Mouse (Mus musculus) MEL (cell line): ENCODE measurements around the gene Kalrn. TPM values are rescaled to one million over a fixed set of nuclear protein-coding genes. Genes with fewer than 3 reads are reported as not detected.

Source experiments
- DNase-seq: peaks from one replicate; pipeline ENCODE4 v3.0.0; 2011; ENCODE audit warnings: low read depth, low spot score
- H3K27ac ChIP-seq: 2 replicates; pipeline ENCODE4 v1.5.1; 2012; ENCODE audit warnings: low read depth, mild to moderate bottlenecking, control low read depth, low read length, moderate library complexity; ENCODE audit not compliant: control insufficient read depth
- H3K27me3 ChIP-seq, 2 experiments: fragments of 150-350 bp in 1 of 2; sonication (generic) in 1 of 2; 2 replicates each; pipeline ENCODE4 v1.6.1; 2012; ENCODE audit warnings: low read length in 2 of 2, mild to moderate bottlenecking in 2 of 2, improper control_type of control experiment in 1 of 2, moderate library complexity in 1 of 2; ENCODE audit not compliant: insufficient read depth in 2 of 2, control insufficient read depth in 1 of 2
- H3K36me3 ChIP-seq, 2 experiments: 2 replicates each; pipeline ENCODE4 v1.6.1; 2012 to 2014; ENCODE audit warnings: low read length in 2 of 2, improper control_type of control experiment in 1 of 2, inconsistent platforms in 1 of 2, mild to moderate bottlenecking in 1 of 2; ENCODE audit not compliant: insufficient read depth in 2 of 2, control insufficient read depth in 1 of 2
- H3K4me1 ChIP-seq, 2 experiments: fragments of 150-350 bp in 1 of 2; sonication (generic) in 1 of 2; 2 replicates each; pipeline ENCODE4 v1.6.1; 2012; ENCODE audit warnings: low read length in 2 of 2, improper control_type of control experiment in 1 of 2, mild to moderate bottlenecking in 1 of 2; ENCODE audit not compliant: insufficient read depth in 2 of 2, control insufficient read depth in 1 of 2
- H3K4me3 ChIP-seq, 2 experiments: fragments of 150-350 bp in 1 of 2; sonication (generic) in 1 of 2; 2 replicates each; pipeline ENCODE4 v1.5.1; 2012; ENCODE audit warnings: low read depth in 2 of 2, low read length in 2 of 2, mild to moderate bottlenecking in 2 of 2, moderate library complexity in 2 of 2, control low read depth in 1 of 2, improper control_type of control experiment in 1 of 2; ENCODE audit not compliant: control insufficient read depth in 1 of 2, insufficient read depth in 1 of 2
- H3K79me2 ChIP-seq: 2 replicates; pipeline ENCODE4 v1.6.1; 2012; ENCODE audit warnings: mild to moderate bottlenecking, low read length, moderate library complexity; ENCODE audit not compliant: control insufficient read depth, poor library complexity, insufficient read depth
- H3K9ac ChIP-seq: 2 replicates; pipeline ENCODE4 v1.6.1; 2012; ENCODE audit warnings: low read depth, mild to moderate bottlenecking, control low read depth, low read length, moderate library complexity; ENCODE audit not compliant: control insufficient read depth, poor library complexity, severe bottlenecking
- H3K9me3 ChIP-seq: fragments of 150-350 bp; sonication (generic); replicated peaks from 2 replicates; pipeline ENCODE4 v1.6.1; 2012; ENCODE audit warnings: mild to moderate bottlenecking, low read length, improper control_type of control experiment, moderate library complexity; ENCODE audit not compliant: insufficient read depth
- CHD1 ChIP-seq: IDR thresholded peaks from 2 replicates; pipeline ENCODE4 v1.6.1; 2012; ENCODE audit warnings: low read depth, mild to moderate bottlenecking, inconsistent platforms, low read length, improper control_type of control experiment
- CHD2 ChIP-seq: IDR thresholded peaks from 2 replicates; pipeline ENCODE4 v1.6.1; 2011; ENCODE audit warnings: low read length, improper control_type of control experiment
- CTCF ChIP-seq, 3 experiments: IDR thresholded peaks in 2 of 3; conservative IDR thresholded peaks in 1 of 3; 2 replicates each; pipeline ENCODE4 v1.5.1; 2011 to 2012; ENCODE audit warnings: low read length in 3 of 3, low read depth in 2 of 3, mild to moderate bottlenecking in 2 of 3, improper control_type of control experiment in 1 of 3, inconsistent platforms in 1 of 3, mixed read lengths in 1 of 3, moderate library complexity in 1 of 3; ENCODE audit not compliant: control insufficient read depth in 1 of 3, insufficient read depth in 1 of 3, poor library complexity in 1 of 3, severe bottlenecking in 1 of 3
- E2F4 ChIP-seq: IDR thresholded peaks from 2 replicates; pipeline ENCODE4 v1.6.1; 2011; ENCODE audit warnings: low read depth, low read length, improper control_type of control experiment, borderline replicate concordance
- ELF1 ChIP-seq: IDR thresholded peaks from 2 replicates; pipeline ENCODE4 v1.6.1; 2014; ENCODE audit warnings: low read depth, mild to moderate bottlenecking, inconsistent platforms, low read length, improper control_type of control experiment, moderate library complexity
- EP300 ChIP-seq, 2 experiments: IDR thresholded peaks; 2 replicates each; pipeline ENCODE4 v1.6.1; 2011; ENCODE audit warnings: improper control_type of control experiment in 2 of 2, low read length in 2 of 2, low read depth in 1 of 2, mild to moderate bottlenecking in 1 of 2
- ETS1 ChIP-seq: IDR thresholded peaks from 2 replicates; pipeline ENCODE4 v1.6.1; 2012; ENCODE audit warnings: low read depth, mild to moderate bottlenecking, inconsistent platforms, low read length, improper control_type of control experiment, moderate library complexity
- GABPA ChIP-seq: IDR thresholded peaks from 2 replicates; pipeline ENCODE4 v1.6.1; 2012; ENCODE audit warnings: low read depth, mild to moderate bottlenecking, inconsistent platforms, low read length, improper control_type of control experiment, moderate library complexity
- GATA1 ChIP-seq: IDR thresholded peaks from 2 replicates; pipeline ENCODE4 v1.6.1; 2011; ENCODE audit warnings: low read depth, low read length, improper control_type of control experiment
- HCFC1 ChIP-seq: IDR thresholded peaks from 2 replicates; pipeline ENCODE4 v1.6.1; 2012; ENCODE audit warnings: low read depth, mild to moderate bottlenecking, inconsistent platforms, low read length, improper control_type of control experiment, moderate library complexity
- JUND ChIP-seq: IDR thresholded peaks from 2 replicates; pipeline ENCODE4 v1.6.1; 2011; ENCODE audit warnings: low read depth, mild to moderate bottlenecking, improper control_type of control experiment, low read length
- KAT2A ChIP-seq: conservative IDR thresholded peaks from 2 replicates; pipeline ENCODE4 v1.6.1; 2012; ENCODE audit warnings: low read depth, low read length, improper control_type of control experiment, inconsistent platforms
- MAFK ChIP-seq: IDR thresholded peaks from 2 replicates; pipeline ENCODE4 v1.6.1; 2011; ENCODE audit warnings: low read depth, mild to moderate bottlenecking, low read length, improper control_type of control experiment, borderline replicate concordance
- MAX ChIP-seq: IDR thresholded peaks from 2 replicates; pipeline ENCODE4 v1.6.1; 2011; ENCODE audit warnings: low read length, improper control_type of control experiment
- MXI1 ChIP-seq: IDR thresholded peaks from 2 replicates; pipeline ENCODE4 v1.6.1; 2011; ENCODE audit warnings: mild to moderate bottlenecking, low read depth, low read length, improper control_type of control experiment
- MYC ChIP-seq: IDR thresholded peaks from 2 replicates; pipeline ENCODE4 v1.6.1; 2011; ENCODE audit warnings: low read depth, mild to moderate bottlenecking, low read length, improper control_type of control experiment, moderate library complexity
- NELFE ChIP-seq: IDR thresholded peaks from 2 replicates; pipeline ENCODE4 v1.6.1; 2011; ENCODE audit warnings: low read depth, low read length, improper control_type of control experiment
- NRF1 ChIP-seq: IDR thresholded peaks from 2 replicates; pipeline ENCODE4 v1.6.1; 2014; ENCODE audit warnings: low read depth, mild to moderate bottlenecking, inconsistent platforms, low read length, improper control_type of control experiment, moderate library complexity; ENCODE audit not compliant: poor library complexity, insufficient read depth, severe bottlenecking
- POLR2A ChIP-seq, 2 experiments: IDR thresholded peaks; 2 replicates each; pipeline ENCODE4 v1.6.1; 2011 to 2012; ENCODE audit warnings: low read length in 2 of 2, mild to moderate bottlenecking in 2 of 2, control low read depth in 1 of 2, improper control_type of control experiment in 1 of 2, low read depth in 1 of 2, moderate library complexity in 1 of 2; ENCODE audit not compliant: control insufficient read depth in 1 of 2, insufficient read depth in 1 of 2, poor library complexity in 1 of 2
- POLR2AphosphoS2 ChIP-seq: IDR thresholded peaks from 2 replicates; pipeline ENCODE4 v1.6.1; 2011; ENCODE audit warnings: low read length, improper control_type of control experiment
- POLR2AphosphoS5 ChIP-seq: IDR thresholded peaks from 2 replicates; pipeline ENCODE4 v1.6.1; 2012; ENCODE audit warnings: low read depth, borderline replicate concordance, mild to moderate bottlenecking, inconsistent platforms, low read length, moderate library complexity, mixed read lengths
- SIN3A ChIP-seq: IDR thresholded peaks from 2 replicates; pipeline ENCODE4 v1.6.1; 2012; ENCODE audit warnings: low read length, improper control_type of control experiment, inconsistent platforms
- SMC3 ChIP-seq: IDR thresholded peaks from 2 replicates; pipeline ENCODE4 v1.6.1; 2011; ENCODE audit warnings: low read depth, low read length, improper control_type of control experiment
- TAL1 ChIP-seq: IDR thresholded peaks from 2 replicates; pipeline ENCODE4 v1.6.1; 2012; ENCODE audit warnings: mild to moderate bottlenecking, inconsistent platforms, low read length, moderate library complexity, mixed read lengths
- TCF12 ChIP-seq: IDR thresholded peaks from 2 replicates; pipeline ENCODE4 v1.6.1; 2014; ENCODE audit warnings: low read depth, mild to moderate bottlenecking, inconsistent platforms, low read length, improper control_type of control experiment, moderate library complexity
- USF1 ChIP-seq: IDR thresholded peaks from 2 replicates; pipeline ENCODE4 v1.6.1; 2014; ENCODE audit warnings: low read depth, mild to moderate bottlenecking, inconsistent platforms, low read length, improper control_type of control experiment, moderate library complexity
- USF2 ChIP-seq, 2 experiments: IDR thresholded peaks; 2 replicates each; pipeline ENCODE4 v1.6.1; 2011 to 2012; ENCODE audit warnings: improper control_type of control experiment in 2 of 2, low read length in 2 of 2, borderline replicate concordance in 1 of 2, inconsistent platforms in 1 of 2, low read depth in 1 of 2, mild to moderate bottlenecking in 1 of 2; ENCODE audit not compliant: insufficient read depth in 1 of 2
- ZC3H11A ChIP-seq: IDR thresholded peaks from 2 replicates; pipeline ENCODE4 v1.6.1; 2012; ENCODE audit warnings: low read depth, mild to moderate bottlenecking, inconsistent platforms, low read length, improper control_type of control experiment
- ZKSCAN1 ChIP-seq: IDR thresholded peaks from 2 replicates; pipeline ENCODE4 v1.6.1; 2012; ENCODE audit warnings: low read depth, mild to moderate bottlenecking, inconsistent platforms, low read length, improper control_type of control experiment, moderate library complexity
- ZMIZ1 ChIP-seq: IDR thresholded peaks from 2 replicates; pipeline ENCODE4 v1.6.1; 2012; ENCODE audit warnings: low read depth, mild to moderate bottlenecking, inconsistent platforms, low read length, improper control_type of control experiment, moderate library complexity
- polyA plus RNA-seq, 2 experiments: library from polyadenylated mRNA; stranded (reverse) in 1 of 2; unstranded in 1 of 2; fragments of >175 nt in 1 of 2; fragments of >200 nt in 1 of 2; gene quantifications; 2 replicates each; pipeline versions ENCODE4 v1.2.1 to v1.2.4; 2012; ENCODE audit warnings: low replicate concordance in 2 of 2, low read depth in 1 of 2; ENCODE audit not compliant: insufficient read length in 2 of 2, insufficient read depth in 1 of 2, missing spikeins in 1 of 2
- total RNA-seq: library from RNA; depleted of rRNA; stranded (reverse); fragments of 300-350 nt; gene quantifications from 2 replicates; pipeline ENCODE4 v1.2.3, GENCODE M21; 2012

Gene Kalrn
- total and polyA plus RNA-seq, 3 experiments = 10.4 to 11.8 TPM; not detected in 1

DNA sequence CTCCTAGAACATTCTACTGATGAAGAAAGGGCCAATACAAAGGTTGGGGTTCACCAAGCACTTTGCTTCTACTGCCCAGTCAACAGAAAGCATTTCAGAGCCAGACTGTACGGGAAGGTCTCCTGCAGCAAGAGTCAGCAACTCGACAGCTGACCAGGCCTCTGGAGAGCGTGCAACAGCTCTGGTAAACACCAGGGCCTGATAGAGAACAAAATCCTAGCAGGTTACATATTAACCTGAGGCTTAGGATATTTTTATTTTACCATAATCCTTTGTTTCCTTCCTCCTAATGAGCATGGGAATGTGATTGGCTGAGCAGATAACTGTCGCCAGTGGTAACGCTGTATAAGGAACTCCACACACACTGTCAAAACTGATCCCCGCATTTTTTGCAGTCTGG is 609.8 kb downstream of the Kalrn start:
- no peak for TF ChIP-seq POLR2AphosphoS2
- no peak for TF ChIP-seq MXI1
- TF ChIP-seq USF2 (IDR thresholded peaks at IDR 0.05; ENCODE audit: borderline replicate concordance in 1 of 2, insufficient read depth in 1 of 2, low read depth in 1 of 2, low read length in 2 of 2) = no peak
- no peak for TF ChIP-seq GATA1
- TF ChIP-seq E2F4 = no peak
- no peak for TF ChIP-seq CTCF (IDR thresholded peaks at IDR 0.05 in 2 of 3, conservative IDR thresholded peaks at IDR 0.05 in 1 of 3; ENCODE audit: control insufficient read depth in 1 of 3, insufficient read depth in 1 of 3, low read depth in 2 of 3, low read length in 3 of 3, poor library complexity in 1 of 3, severe bottlenecking in 1 of 3)
- no peak for TF ChIP-seq POLR2AphosphoS5
- no peak for TF ChIP-seq MYC
- TF ChIP-seq ELF1 = no peak
- no peak for TF ChIP-seq KAT2A
- TF ChIP-seq MAFK = no peak
- TF ChIP-seq NELFE = no peak
- no peak for TF ChIP-seq POLR2A (IDR thresholded peaks at IDR 0.05; ENCODE audit: control insufficient read depth in 1 of 2, insufficient read depth in 1 of 2, low read depth in 1 of 2, low read length in 2 of 2, poor library complexity in 1 of 2)
- TF ChIP-seq ZMIZ1 = no peak
- TF ChIP-seq CHD2 = no peak
- no peak for DNase-seq
- Histone ChIP-seq H3K4me1 (peaks cover 5 to 10% of the 10 kb centered on the region in 2 experiments), H3K36me3 (peaks cover 23 to 33% of the 10 kb centered on the region in 2 experiments), H3K9ac (no peak overlapping the region), H3K79me2 (peaks cover 55% of the 10 kb centered on the region), H3K27ac (no peak overlapping the region), H3K9me3 (no peaks in the 10 kb centered on the region), H3K27me3 (no peaks in the 10 kb centered on the region), H3K4me3 (no peak overlapping the region)

DNA sequence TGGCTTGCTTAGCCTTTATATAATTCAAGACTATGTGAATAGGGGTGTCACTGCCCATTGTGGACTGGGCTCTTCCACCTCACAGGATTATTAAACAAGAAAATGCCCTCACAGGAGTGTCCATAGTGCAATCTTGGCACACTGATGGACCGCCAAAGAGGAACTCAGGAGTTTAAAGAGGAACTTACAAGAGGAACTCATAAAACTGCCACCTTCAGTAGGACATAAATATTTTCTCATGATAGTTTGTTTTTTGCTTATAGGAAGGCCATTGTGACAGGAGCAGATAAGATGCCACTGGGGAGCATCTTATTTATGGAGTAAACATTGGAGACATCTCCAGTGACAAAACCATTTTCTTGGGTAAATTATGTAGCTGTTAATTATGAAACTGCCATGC is 618.5 kb downstream of the Kalrn start:
- H3K79me2 ChIP-seq = peaks cover 3% of the 10 kb centered on the region; the same call in 1 of the 2 replicates
- no peak overlapping the region for H3K9ac ChIP-seq
- H3K4me1 ChIP-seq = peaks cover 6 to 13% of the 10 kb centered on the region in 2 experiments
- DNase-seq = peak; percentile 81
- peak overlapping the region; percentile 5; the same call in 1 of the 2 replicates for H3K27ac ChIP-seq
- no peaks in the 10 kb centered on the region for H3K27me3 ChIP-seq
- H3K36me3 ChIP-seq = peaks cover 22 to 23% of the 10 kb centered on the region in 2 experiments
- no peak overlapping the region for H3K4me3 ChIP-seq
- H3K9me3 ChIP-seq = no peaks in the 10 kb centered on the region
- TF ChIP-seq MXI1 = no peak
- peak; percentile 57 to 92 for TF ChIP-seq EP300 (IDR thresholded peaks at IDR 0.05; ENCODE audit: low read depth in 1 of 2, low read length in 2 of 2)
- peak; percentile 6 for TF ChIP-seq POLR2AphosphoS2
- no peak for TF ChIP-seq CHD1
- no peak for TF ChIP-seq E2F4
- no peak for TF ChIP-seq JUND
- no peak; the same call in 1 of the 2 replicates for TF ChIP-seq ETS1
- no peak for TF ChIP-seq HCFC1
- TF ChIP-seq MYC = no peak
- no peak for TF ChIP-seq ELF1
- TF ChIP-seq MAFK = no peak
- no peak for TF ChIP-seq ZC3H11A
- TF ChIP-seq GABPA = no peak
- no peak for TF ChIP-seq TCF12
- no peak for TF ChIP-seq SMC3
- TF ChIP-seq GATA1 = peak; percentile 64
- TF ChIP-seq ZMIZ1 = no peak
- no peak for TF ChIP-seq MAX
- no peak for TF ChIP-seq SIN3A
- no peak for TF ChIP-seq USF1
- TF ChIP-seq NELFE = no peak
- no peak for TF ChIP-seq ZKSCAN1
- TF ChIP-seq CTCF (IDR thresholded peaks at IDR 0.05 in 2 of 3, conservative IDR thresholded peaks at IDR 0.05 in 1 of 3; ENCODE audit: control insufficient read depth in 1 of 3, insufficient read depth in 1 of 3, low read depth in 2 of 3, low read length in 3 of 3, poor library complexity in 1 of 3, severe bottlenecking in 1 of 3) = no peak
- no peak for TF ChIP-seq USF2 (IDR thresholded peaks at IDR 0.05; ENCODE audit: borderline replicate concordance in 1 of 2, insufficient read depth in 1 of 2, low read depth in 1 of 2, low read length in 2 of 2)
- peak; percentile 43 for TF ChIP-seq TAL1
- TF ChIP-seq NRF1 = no peak
